In the genomic region with DNA sequence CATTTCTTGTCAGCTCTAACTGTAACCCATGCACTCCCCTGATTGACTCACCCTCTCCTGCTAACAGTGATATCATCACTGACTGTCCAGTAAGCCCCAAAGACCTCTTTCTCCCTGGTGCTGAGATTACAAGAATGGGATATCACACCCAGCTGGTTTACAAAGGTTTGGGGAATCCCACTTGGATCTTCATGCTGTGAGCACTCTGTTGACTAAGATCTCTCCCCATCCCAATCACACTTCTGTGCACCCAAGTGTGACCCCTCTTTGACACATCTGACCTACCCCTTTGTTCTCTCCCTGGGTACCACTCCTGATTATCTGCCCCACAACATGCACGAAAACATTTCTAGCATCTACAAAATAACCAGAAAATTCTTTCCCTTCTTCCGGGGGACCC, we compare ENCODE assay signal across 36 mouse cellular contexts. TPM values are rescaled to one million over a fixed set of nuclear protein-coding genes. Genes with fewer than 3 reads are reported as not detected.
DNase-seq lines count a peak whose midpoint lies in the region; ATAC-seq and TF ChIP-seq lines count a peak whose summit lies in the region.
"Had no signal": no experiment of that assay in that cellular context is flagged by ENCODE, and none has a peak within 500 bp of the region (broad histone marks: within the 10 kb centered on the region; RNA-seq: fewer than 3 reads in every experiment).

No protein-coding gene starts in this region.

- no peaks in the 10 kb centered on the region for H3K36me3 ChIP-seq in heart, embryonic 16.5 days (ENCODE audit: control insufficient read depth, insufficient read depth)
- H3K36me3 ChIP-seq in thymus, adult 2 months (ENCODE audit: control insufficient read depth, insufficient read depth, low read length) = peaks cover 33% of the 10 kb centered on the region
- H3K36me3 ChIP-seq in limb, embryonic 12.5 days = no peaks in the 10 kb centered on the region
- H3K36me3 ChIP-seq: G1E; heart, embryonic 13.5 days; liver, embryonic 15.5 days; lung, embryonic 15.5 days; midbrain, embryonic 10.5 days; neural tube, embryonic 12.5 days had no signal

- H3K4me1 ChIP-seq in heart, embryonic 16.5 days (ENCODE audit: control insufficient read depth, insufficient read depth, low read length) = peaks cover 5% of the 10 kb centered on the region; the same call in 1 of the 2 replicates
- H3K4me1 ChIP-seq in thymus, adult 2 months (replicated peaks; ENCODE audit: control insufficient read depth, insufficient read depth, low read length) = peaks cover 24% of the 10 kb centered on the region
- H3K4me1 ChIP-seq in limb, embryonic 12.5 days (replicated peaks) = peaks cover 27% of the 10 kb centered on the region
- H3K4me1 ChIP-seq: lung, embryonic 15.5 days had no signal

- no peak for TF ChIP-seq POLR2A in thymus, adult 2 months (IDR thresholded peaks at IDR 0.05; ENCODE audit: control insufficient read depth, extremely low read depth, insufficient read depth, low read length, poor library complexity)

- TF ChIP-seq CTCF in thymus, adult 2 months (IDR thresholded peaks at IDR 0.05; ENCODE audit: borderline replicate concordance, control insufficient read depth, extremely low read depth, insufficient read depth, low read length, poor library complexity) = no peak

- peak; percentile 21 for DNase-seq in cerebellum, adult 8-10 months
- DNase-seq in heart, adult 8-10 months (ENCODE audit: low spot score) = no peak
- DNase-seq in thymus, adult 2 months = no peak
- no peak for DNase-seq in thymus, adult 18-20 months
- DNase-seq in c-Kit-positive CD71-positive TER-119-positive erythroid progenitor cells, embryonic 14.5 days (ENCODE audit: low spot score) = no peak
- DNase-seq: adrenal gland, postnatal 10 days; gastrocnemius, postnatal 14 days; heart, adult 18-20 months; kidney, adult 18-20 months; kidney, postnatal 36 days; right cerebral cortex, adult 18-20 months; right cerebral cortex, postnatal 4 days; thymus, postnatal 14 days had no signal

- 73% methylated on average over 2 of the region's 2 CpGs for WGBS in heart, embryonic 16.5 days
- WGBS in thymus, adult 2 months = 56% methylated on average over 2 of the region's 2 CpGs
- WGBS in limb, embryonic 12.5 days = 64% methylated on average over 2 of the region's 2 CpGs

- H3K27me3 ChIP-seq in heart, embryonic 16.5 days (ENCODE audit: control insufficient read depth, insufficient read depth, low read length) = no peaks in the 10 kb centered on the region
- no peaks in the 10 kb centered on the region for H3K27me3 ChIP-seq in thymus, adult 2 months (ENCODE audit: control insufficient read depth, insufficient read depth, low read length)
- H3K27me3 ChIP-seq in limb, embryonic 12.5 days = no peaks in the 10 kb centered on the region
- H3K27me3 ChIP-seq: heart, embryonic 13.5 days; liver, embryonic 15.5 days; neural tube, embryonic 12.5 days had no signal

- no peak overlapping the region for H3K27ac ChIP-seq in heart, embryonic 16.5 days (ENCODE audit: low read length)
- peak overlapping the region; percentile 92 for H3K27ac ChIP-seq in thymus, adult 2 months (ENCODE audit: control insufficient read depth, insufficient read depth, low read length)
- peak overlapping the region; percentile 41; the same call in 1 of the 2 replicates for H3K27ac ChIP-seq in limb, embryonic 12.5 days
- H3K27ac ChIP-seq: heart, embryonic 13.5 days; hindbrain, embryonic 14.5 days; liver, embryonic 15.5 days; lung, embryonic 15.5 days; midbrain, embryonic 10.5 days; neural tube, embryonic 12.5 days; stomach, postnatal 0 days had no signal

- no peak overlapping the region for H3K9ac ChIP-seq in heart, embryonic 16.5 days (ENCODE audit: low read length)
- no peak overlapping the region for H3K9ac ChIP-seq in limb, embryonic 12.5 days (replicated peaks)
- H3K9ac ChIP-seq: heart, embryonic 13.5 days; hindbrain, embryonic 14.5 days; liver, embryonic 15.5 days; lung, embryonic 15.5 days; neural tube, embryonic 12.5 days had no signal

- H3K4me2 ChIP-seq in heart, embryonic 16.5 days (ENCODE audit: low read depth, low read length) = no peak overlapping the region
- peak overlapping the region; percentile 31; the same call in 1 of the 2 replicates for H3K4me2 ChIP-seq in limb, embryonic 12.5 days
- H3K4me2 ChIP-seq: hindbrain, embryonic 14.5 days; liver, embryonic 15.5 days; lung, embryonic 15.5 days; neural tube, embryonic 12.5 days had no signal

- H3K9me3 ChIP-seq in heart, embryonic 16.5 days (replicated peaks; ENCODE audit: control insufficient read depth, low read length) = no peaks in the 10 kb centered on the region
- no peaks in the 10 kb centered on the region for H3K9me3 ChIP-seq in limb, embryonic 12.5 days
- H3K9me3 ChIP-seq: G1E; heart, embryonic 13.5 days; liver, embryonic 15.5 days; lung, embryonic 15.5 days; midbrain, embryonic 10.5 days; neural tube, embryonic 12.5 days had no signal

- no peak for ATAC-seq in cerebellum, adult (ENCODE audit: insufficient number of reproducible peaks, low FRiP score, low TSS enrichment)
- 0 out of 2 replicates have a peak, but pooled peaks have one; percentile 26 for ATAC-seq in heart, embryonic 16.5 days (replicated peaks; ENCODE audit: extremely low read depth, insufficient read depth, low FRiP score)
- ATAC-seq in limb, embryonic 12.5 days (ENCODE audit: insufficient number of reproducible peaks, insufficient read depth, low FRiP score, low TSS enrichment, low read depth) = no peak
- ATAC-seq: forebrain, embryonic 14.5 days; Patski had no signal

- peak overlapping the region; percentile 39 for H3K4me3 ChIP-seq in heart, embryonic 16.5 days (ENCODE audit: low read length)
- H3K4me3 ChIP-seq in thymus, adult 2 months (ENCODE audit: control insufficient read depth, insufficient read depth, low read length) = peak overlapping the region; percentile 57
- H3K4me3 ChIP-seq in limb, embryonic 12.5 days (replicated peaks) = no peak overlapping the region
- H3K4me3 ChIP-seq: heart, embryonic 13.5 days; liver, embryonic 15.5 days; lung, embryonic 15.5 days; midbrain, embryonic 10.5 days; myocyte; neural tube, embryonic 12.5 days had no signal

RNA-seq across cellular contexts. Expression of gene Rag1, which starts 0.9 kb away (rescaled TPM):
- 6.4 and 15.8 TPM in 2 replicates for polyA plus RNA-seq in heart, embryonic 16.5 days (2015; fragmentation: Nextera tagmentation; extraction: Ambion mirVana)
- total RNA-seq in heart, adult 8-10 months (2022) = under 1 TPM in 2 of 4 experiments, not detected in 2; 0.03 to 0.06 TPM
- 330 and 350 TPM in 2 replicates for polyA plus RNA-seq in thymus, adult 2 months (2012; rRNA removed)
- polyA plus RNA-seq in limb, embryonic 12.5 days (2016; fragmentation: Nextera tagmentation; extraction: Ambion mirVana) = 0.34 and 0.51 TPM in 2 replicates
- total RNA-seq: heart, adult 18-20 months; liver, adult 2 months had no signal
- polyA plus RNA-seq: intestine, embryonic 14.5 days; liver, adult 2 months; myocyte; Patski had no signal

RNA-seq across cellular contexts. Expression of gene B230118H07Rik, which starts 1.0 kb away (rescaled TPM):
- polyA plus RNA-seq in heart, embryonic 16.5 days (2015; fragmentation: Nextera tagmentation; extraction: Ambion mirVana) = 60.3 and 63.3 TPM in 2 replicates
- 100 to 1,000 TPM in 1 of 4 experiments, 10 to 100 TPM in 3; 87.7 to 103 (median 92.8) TPM for total RNA-seq in heart, adult 8-10 months (2022)
- polyA plus RNA-seq in thymus, adult 2 months (2012; rRNA removed) = 2.8 and 3.4 TPM in 2 replicates
- 57.7 and 58.1 TPM in 2 replicates for polyA plus RNA-seq in limb, embryonic 12.5 days (2016; fragmentation: Nextera tagmentation; extraction: Ambion mirVana)

RNA-seq across cellular contexts. Expression of gene Rag2, which starts 23.8 kb away (rescaled TPM):
- 3.8 and 13.2 TPM in 2 replicates for polyA plus RNA-seq in heart, embryonic 16.5 days (2015; fragmentation: Nextera tagmentation; extraction: Ambion mirVana)
- not detected for total RNA-seq in heart, adult 8-10 months (2022)
- polyA plus RNA-seq in thymus, adult 2 months (2012; rRNA removed) = 41.8 and 55.7 TPM in 2 replicates
- polyA plus RNA-seq in limb, embryonic 12.5 days (2016; fragmentation: Nextera tagmentation; extraction: Ambion mirVana) = not detected in 2 replicates
- total RNA-seq: gastrocnemius, postnatal 14 days; heart, adult 18-20 months; layer of hippocampus, adult 8-10 months; layer of hippocampus, postnatal 25 days; left cerebral cortex, adult 8-10 months; left cerebral cortex, postnatal 36 days; liver, adult 2 months; midbrain, postnatal 0 days had no signal
- polyA plus RNA-seq: G1E; kidney, embryonic 16.5 days; liver, adult 2 months; midbrain, embryonic 10.5 days; midbrain, postnatal 0 days; myocyte; neural tube, embryonic 12.5 days; Patski; spleen, adult 2 months; stomach, postnatal 0 days had no signal

RNA-seq across cellular contexts. Expression of gene Traf6, which starts 29.9 kb away (rescaled TPM):
- 5.8 and 6.2 TPM in 2 replicates for polyA plus RNA-seq in heart, embryonic 16.5 days (2015; fragmentation: Nextera tagmentation; extraction: Ambion mirVana)
- 10 to 100 TPM in 1 of 4 experiments, 1 to 10 TPM in 3; 8.7 to 10.3 (median 9.0) TPM for total RNA-seq in heart, adult 8-10 months (2022)
- polyA plus RNA-seq in thymus, adult 2 months (2012; rRNA removed) = 31.9 and 34.5 TPM in 2 replicates
- polyA plus RNA-seq in limb, embryonic 12.5 days (2016; fragmentation: Nextera tagmentation; extraction: Ambion mirVana) = 11.3 and 12.6 TPM in 2 replicates

Comparison
In these comparisons a context has a peak if more than half of its experiments do, and no peak if none do; other contexts are left out.
1. RNA of gene Rag1, which starts 0.9 kb away (polyA plus RNA-seq): 330 to 350 TPM in thymus, adult 2 months; 6.4 to 15.8 TPM in heart, embryonic 16.5 days and 0.34 to 0.51 TPM in limb, embryonic 12.5 days; every median in the first group is over 10 times any median in the second.
2. RNA of gene B230118H07Rik, which starts 1.0 kb away (polyA plus RNA-seq): 60.3 to 63.3 TPM in heart, embryonic 16.5 days and 57.7 to 58.1 TPM in limb, embryonic 12.5 days; 2.8 to 3.4 TPM in thymus, adult 2 months; every median in the first group is over 10 times any median in the second.